11 mouse cellular contexts compared by ENCODE assay signal in genomic region chr10:51590139-51590574, GRCm38 (mm10). TPM values are rescaled to one million over a fixed set of nuclear protein-coding genes. Genes with fewer than 3 reads are reported as not detected.
DNase-seq lines count a peak whose midpoint lies in the region; ATAC-seq lines count a peak whose summit lies in the region.
"Had no signal": no experiment of that assay in that cellular context is flagged by ENCODE, and none has a peak within 500 bp of the region (broad histone marks: within the 10 kb centered on the region; RNA-seq: fewer than 3 reads in every experiment).

Gene Fam162b, minus strand, starts transcription at chr10:51590517.

- peak; percentile 84 for ATAC-seq in kidney, embryonic 15.5 days (replicated peaks; ENCODE audit: low FRiP score)
- ATAC-seq in forebrain, embryonic 12.5 days (ENCODE audit: low FRiP score) = 0 out of 2 replicates have a peak, but pooled peaks have one; percentile 39
- no peak for ATAC-seq in limb, embryonic 15.5 days (ENCODE audit: insufficient number of reproducible peaks, low FRiP score, low TSS enrichment, low read depth)
- no peak for ATAC-seq in monocyte, adult 5-6 weeks (replicated peaks; ENCODE audit: insufficient number of reproducible peaks, low FRiP score, low TSS enrichment, poor library complexity, severe bottlenecking)

- no peaks in the 10 kb centered on the region for H3K9me3 ChIP-seq in kidney, embryonic 15.5 days (replicated peaks)
- H3K9me3 ChIP-seq in forebrain, embryonic 12.5 days = no peaks in the 10 kb centered on the region
- H3K9me3 ChIP-seq in limb, embryonic 15.5 days = no peaks in the 10 kb centered on the region

- H3K4me2 ChIP-seq in kidney, embryonic 15.5 days = peak within 1 kb of the TSS; percentile 68
- H3K4me2 ChIP-seq in forebrain, embryonic 12.5 days = peak within 1 kb of the TSS; percentile 56
- H3K4me2 ChIP-seq in limb, embryonic 15.5 days = peak within 1 kb of the TSS; percentile 39

- peak within 1 kb of the TSS; percentile 34 for H3K4me3 ChIP-seq in kidney, embryonic 15.5 days (replicated peaks)
- peak within 1 kb of the TSS; percentile 26 for H3K4me3 ChIP-seq in forebrain, embryonic 12.5 days (replicated peaks)
- H3K4me3 ChIP-seq in limb, embryonic 15.5 days = peak within 1 kb of the TSS; percentile 14

- no peaks in the 10 kb centered on the region for H3K36me3 ChIP-seq in kidney, embryonic 15.5 days
- no peaks in the 10 kb centered on the region for H3K36me3 ChIP-seq in forebrain, embryonic 12.5 days (replicated peaks)
- no peaks in the 10 kb centered on the region for H3K36me3 ChIP-seq in limb, embryonic 15.5 days

- no peak within 1 kb of the TSS for H3K9ac ChIP-seq in kidney, embryonic 15.5 days
- H3K9ac ChIP-seq in forebrain, embryonic 12.5 days = peak within 1 kb of the TSS; percentile 36
- no peak within 1 kb of the TSS for H3K9ac ChIP-seq in limb, embryonic 15.5 days

- 2% methylated on average over 19 of the region's 19 CpGs for WGBS in kidney, embryonic 15.5 days
- WGBS in forebrain, embryonic 12.5 days = 4% methylated on average over 19 of the region's 19 CpGs
- WGBS in limb, embryonic 15.5 days = 3% methylated on average over 19 of the region's 19 CpGs

- H3K27ac ChIP-seq in kidney, embryonic 15.5 days = no peak within 1 kb of the TSS
- no peak within 1 kb of the TSS for H3K27ac ChIP-seq in forebrain, embryonic 12.5 days
- H3K27ac ChIP-seq in limb, embryonic 15.5 days = no peak within 1 kb of the TSS
- H3K27ac ChIP-seq: macrophage had no signal

- DNase-seq in kidney, postnatal 14 days = no peak
- DNase-seq in retina, embryonic 14.5 days (ENCODE audit: low spot score) = peak; percentile 33
- no peak for DNase-seq in kidney, adult 18-20 months
- no peak for DNase-seq in thymus, postnatal 36 days
- DNase-seq: cerebellum, postnatal 36 days had no signal

- 0 out of 2 replicates have a peak, but pooled peaks cover 5% of the 10 kb centered on the region for H3K27me3 ChIP-seq in kidney, embryonic 15.5 days
- peaks cover 15% of the 10 kb centered on the region; the same call in 1 of the 2 replicates for H3K27me3 ChIP-seq in forebrain, embryonic 12.5 days
- 0 out of 2 replicates have a peak, but pooled peaks cover 6% of the 10 kb centered on the region for H3K27me3 ChIP-seq in limb, embryonic 15.5 days

- H3K4me1 ChIP-seq in kidney, embryonic 15.5 days = peaks cover 5% of the 10 kb centered on the region
- H3K4me1 ChIP-seq in forebrain, embryonic 12.5 days = peaks cover 6% of the 10 kb centered on the region
- H3K4me1 ChIP-seq in limb, embryonic 15.5 days = no peaks in the 10 kb centered on the region; the same call in 1 of the 2 replicates

RNA-seq across cellular contexts. Expression of gene Fam162b, which starts in this region (rescaled TPM):
- 3.2 and 4.9 TPM in 2 replicates for polyA plus RNA-seq in kidney, embryonic 15.5 days (2015; fragmentation: Nextera tagmentation; extraction: Ambion mirVana)
- 1.3 and 3.7 TPM in 2 replicates for polyA plus RNA-seq in forebrain, embryonic 12.5 days (2016; fragmentation: Nextera tagmentation; extraction: Ambion mirVana)
- polyA plus RNA-seq in limb, embryonic 15.5 days (2015; fragmentation: Nextera tagmentation; extraction: Ambion mirVana) = 0.68 and 0.97 TPM in 2 replicates
- total RNA-seq in monocyte, adult 5-6 weeks (2017) = not detected in 3 replicates
- total RNA-seq: MEL had no signal
- polyA plus RNA-seq: macrophage had no signal

Comparison
In these comparisons a context has a peak if more than half of its experiments do, and no peak if none do; other contexts are left out.
1. ATAC-seq: peak in kidney, embryonic 15.5 days (single experiment) and forebrain, embryonic 12.5 days (single experiment); none in limb, embryonic 15.5 days (single experiment) and monocyte, adult 5-6 weeks (single experiment).
2. Peak in every context shown above with its lines, with median percentiles within 50 percentile points of each other: H3K4me2 ChIP-seq and H3K4me3 ChIP-seq.